Mouse (Mus musculus): ENCODE results near the gene P4ha2.

DNA sequence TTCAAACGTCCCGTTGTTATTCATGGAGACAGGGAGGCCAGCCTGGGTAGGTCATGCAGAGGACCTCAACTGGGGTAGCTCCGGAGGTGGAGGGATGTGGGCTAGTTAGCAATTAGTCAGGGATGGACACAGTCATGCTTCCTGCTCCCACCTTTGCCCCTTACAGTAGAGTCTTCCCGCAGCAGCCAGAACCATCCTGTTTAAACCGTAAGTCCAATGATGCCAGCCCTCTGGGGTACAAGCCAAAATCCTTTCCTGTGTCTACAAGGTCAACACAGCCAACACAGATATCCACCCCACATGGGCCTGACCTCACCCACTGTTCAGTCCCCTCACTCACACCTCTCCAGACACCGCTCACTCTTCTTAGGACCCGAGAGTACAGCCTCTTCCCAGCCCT, 48.7 kb upstream of the P4ha2 start:
- TF ChIP-seq CTCF (IDR thresholded peaks at IDR 0.05; ENCODE audit: low read depth, low read length) (no peak), TAL1 (conservative IDR thresholded peaks at IDR 0.05; ENCODE audit: low read depth, low read length) (no peak), GATA1 (IDR thresholded peaks at IDR 0.05; ENCODE audit: borderline replicate concordance, low read length) (no peak)
